Mouse (Mus musculus) cerebellum, adult 18-20 months (tissue): Measurements from ENCODE around the gene Wasl.

ENCODE experiments used
- DNase-seq, 2 experiments: peaks; one replicate each; pipeline ENCODE4 v3.0.0; 2021

The Wasl gene

GRCm38 (mm10) chr6:24602351-24602750, 62.5 kb downstream of the Wasl start:
- no peak for DNase-seq

GRCm38 (mm10) chr6:24601668-24602067, 63.1 kb downstream of the Wasl start:
- no peak for DNase-seq

- no peak for DNase-seq
Measured at GRCm38 (mm10) chr6:24600726-24601125, 64.1 kb downstream of the Wasl start.

- DNase-seq: no peak
Measured at GRCm38 (mm10) chr6:24600134-24600533, 64.7 kb downstream of the Wasl start.

GRCm38 (mm10) chr6:24599639-24600038, 65.2 kb downstream of the Wasl start:
- DNase-seq: no peak

GRCm38 (mm10) chr6:24599179-24599578, 65.6 kb downstream of the Wasl start:
- no peak for DNase-seq

- no peak for DNase-seq
Measured at GRCm38 (mm10) chr6:24597500-24597899, 67.3 kb downstream of the Wasl start, which contains the start of gene Lmod2. Gene Lmod2, plus strand, starts transcription at chr6:24597762.

GRCm38 (mm10) chr6:24591525-24592218, 73.1 kb downstream of the Wasl start:
- DNase-seq: no peak

- DNase-seq: no peak
Measured at GRCm38 (mm10) chr6:24590282-24590681, 74.5 kb downstream of the Wasl start.

- DNase-seq: peak in 1 of 2 experiments; percentile 21
Measured at GRCm38 (mm10) chr6:24586885-24587284, 77.9 kb downstream of the Wasl start.

- DNase-seq: no peak
Measured at GRCm38 (mm10) chr6:24585431-24586310, 79.1 kb downstream of the Wasl start.

GRCm38 (mm10) chr6:24583456-24583855, 81.4 kb downstream of the Wasl start:
- no peak for DNase-seq

- no peak for DNase-seq
Measured at GRCm38 (mm10) chr6:24573319-24573718, 91.5 kb downstream of the Wasl start.

- no peak for DNase-seq
Measured at GRCm38 (mm10) chr6:24572431-24572830, 92.4 kb downstream of the Wasl start.

GRCm38 (mm10) chr6:24571126-24571525, 93.7 kb downstream of the Wasl start:
- DNase-seq: no peak

GRCm38 (mm10) chr6:24570278-24570677, 94.5 kb downstream of the Wasl start:
- no peak for DNase-seq

GRCm38 (mm10) chr6:24569711-24570110, 95.1 kb downstream of the Wasl start:
- no peak for DNase-seq

- no peak for DNase-seq
Measured at GRCm38 (mm10) chr6:24568963-24569362, 95.8 kb downstream of the Wasl start.

- DNase-seq: no peak
Measured at GRCm38 (mm10) chr6:24564886-24565285, 99.9 kb downstream of the Wasl start.

- peak; percentile 36 to 44 for DNase-seq
Measured at GRCm38 (mm10) chr6:24564081-24564480, 100.7 kb downstream of the Wasl start.
